Mouse (Mus musculus) left cerebral cortex, adult 8-10 months (tissue): ENCODE results near the gene Lmnb2. TPM values are rescaled to one million over a fixed set of nuclear protein-coding genes. Genes with fewer than 3 reads are reported as not detected.

Experiments
- DNase-seq, 2 experiments: peaks; one replicate each; pipeline ENCODE4 v3.0.0; 2022; ENCODE audit warnings: low spot score in 2 of 2
- total RNA-seq, 4 experiments: library from RNA; stranded (reverse); gene quantifications; 2 replicates each; pipeline ENCODE4 v1.2.4; 2022

Gene Lmnb2
- 10 to 100 TPM; 17.6 to 21.2 (median 20.1) TPM for total RNA-seq

DNA sequence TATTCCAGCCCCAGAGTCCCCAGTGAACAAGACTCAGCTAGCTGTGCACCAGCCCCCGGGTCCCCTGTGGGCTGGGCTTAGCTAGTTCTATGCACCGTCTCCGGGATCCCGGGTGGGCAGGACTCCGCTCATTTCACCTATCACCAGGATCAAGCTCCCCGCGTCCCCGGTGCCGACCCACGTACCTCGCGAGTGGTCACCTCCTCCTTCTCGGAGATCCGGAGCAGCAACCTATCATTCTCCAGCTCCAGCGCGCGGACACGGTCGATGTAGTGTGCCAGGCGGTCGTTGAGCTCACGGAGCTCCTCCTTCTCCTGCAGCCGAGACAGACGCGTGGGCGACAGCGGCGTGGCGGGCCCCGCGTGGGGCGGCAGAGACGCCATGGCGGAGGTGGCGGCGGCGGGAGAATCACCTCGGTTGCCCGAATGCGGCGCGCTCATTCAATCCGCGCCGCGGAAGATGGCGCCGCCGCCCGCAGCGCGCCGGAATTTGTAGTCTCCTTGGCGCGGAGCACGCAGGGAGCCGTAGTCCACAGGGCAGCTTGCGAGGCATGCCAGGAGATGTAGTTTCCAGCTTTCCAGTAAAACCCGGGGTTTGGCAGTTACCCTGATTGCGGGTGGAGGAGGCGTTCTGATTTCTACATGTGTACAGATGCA lies at the start of gene Lmnb2:
Gene Lmnb2, minus strand, starts transcription at position 467 of the 656 bp plus-strand sequence.
- DNase-seq: peak; percentile 69 to 82

DNA sequence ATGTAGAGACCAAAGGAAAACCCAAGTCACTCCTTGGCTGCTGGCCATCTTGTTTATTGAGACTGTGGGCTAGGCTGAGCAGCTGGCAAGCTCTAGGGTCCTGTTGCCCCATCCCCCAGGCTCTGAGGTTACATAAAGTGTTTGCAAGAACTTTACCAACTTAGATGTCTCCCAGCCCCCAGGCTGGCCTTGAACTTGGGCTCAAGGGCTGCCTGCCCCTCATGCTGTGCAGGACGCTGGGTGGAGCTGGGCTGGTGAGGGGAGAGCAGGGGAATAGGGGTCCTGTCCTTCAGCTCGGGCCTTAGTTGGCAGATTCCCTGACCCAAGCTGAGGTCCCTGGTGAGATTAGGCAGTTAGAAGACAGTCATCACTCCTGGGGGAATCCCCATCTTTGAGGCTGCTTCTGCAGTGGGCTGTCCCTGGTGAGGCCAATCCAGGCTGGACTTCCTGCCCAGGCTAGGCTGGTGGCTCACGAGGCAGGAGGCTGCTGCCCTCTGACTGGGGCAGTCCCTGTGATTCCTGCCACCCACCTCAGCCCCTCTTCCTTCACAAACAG lies 49.1 kb upstream of the Lmnb2 start:
- no peak for DNase-seq

DNA sequence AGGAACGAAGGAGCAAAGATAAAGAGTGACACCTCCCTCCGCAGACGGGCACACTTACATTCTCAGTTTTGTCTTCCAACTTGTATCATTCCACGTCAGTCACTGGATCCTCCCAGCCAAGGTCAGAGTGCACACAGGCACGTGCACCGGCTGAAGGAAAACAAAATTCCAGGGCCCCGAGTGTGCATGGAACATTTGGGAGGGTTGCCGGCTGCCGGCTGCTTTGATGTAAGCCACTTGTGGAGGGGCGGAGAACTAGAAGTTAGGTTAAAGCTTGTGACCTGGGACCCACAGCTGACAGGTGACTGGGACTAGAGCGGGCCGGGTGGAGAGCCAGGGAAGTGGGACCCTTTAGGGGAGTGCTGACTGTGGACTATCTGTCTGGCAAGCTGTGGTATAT lies 48.3 kb upstream of the Lmnb2 start:
- no peak for DNase-seq

DNA sequence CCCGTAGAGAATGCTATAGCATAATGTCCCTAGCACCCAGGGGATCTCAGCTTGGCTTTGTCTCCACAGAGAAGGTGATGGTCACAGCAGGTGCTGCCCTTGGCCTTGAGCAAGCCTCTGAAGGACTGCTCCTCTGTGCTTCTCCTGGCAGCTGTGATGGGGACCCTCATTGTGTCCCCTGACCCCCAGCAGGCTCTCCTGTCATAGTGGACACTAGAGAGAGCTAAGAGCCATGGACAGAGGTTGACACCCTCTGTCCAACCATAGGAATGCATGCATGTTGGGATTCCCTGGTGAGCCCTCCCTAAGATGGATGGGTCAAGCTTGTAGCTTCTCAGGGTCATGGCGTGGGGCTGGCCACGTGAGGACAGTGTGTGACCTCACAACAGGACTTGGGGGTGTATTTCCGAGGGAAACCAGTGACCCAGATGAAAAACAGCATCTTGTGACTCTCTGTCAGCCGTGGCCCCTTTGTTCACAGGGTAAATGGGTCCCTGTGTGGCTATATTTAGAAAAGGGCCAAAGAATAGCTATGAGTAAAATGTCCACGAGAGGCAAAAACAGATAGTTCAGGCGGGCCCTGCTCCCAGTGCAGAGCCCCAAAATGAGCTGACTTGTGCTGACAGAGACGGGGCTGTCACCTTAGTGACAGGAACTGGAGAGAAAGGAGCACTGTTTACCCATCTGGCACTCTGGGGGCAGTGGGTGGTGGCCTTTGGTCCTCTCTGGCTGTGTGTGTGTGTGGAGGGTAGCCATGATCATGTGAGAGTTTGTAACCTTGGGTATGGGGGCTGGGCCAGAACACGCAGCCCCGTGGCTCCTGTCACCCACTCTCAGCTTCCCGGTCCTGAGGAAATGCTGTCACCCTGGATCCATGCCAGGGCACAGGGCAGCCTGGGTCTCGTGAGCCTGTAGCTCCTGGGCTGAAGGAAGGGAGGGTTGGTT lies 45.3 kb upstream of the Lmnb2 start:
- DNase-seq: no peak

DNA sequence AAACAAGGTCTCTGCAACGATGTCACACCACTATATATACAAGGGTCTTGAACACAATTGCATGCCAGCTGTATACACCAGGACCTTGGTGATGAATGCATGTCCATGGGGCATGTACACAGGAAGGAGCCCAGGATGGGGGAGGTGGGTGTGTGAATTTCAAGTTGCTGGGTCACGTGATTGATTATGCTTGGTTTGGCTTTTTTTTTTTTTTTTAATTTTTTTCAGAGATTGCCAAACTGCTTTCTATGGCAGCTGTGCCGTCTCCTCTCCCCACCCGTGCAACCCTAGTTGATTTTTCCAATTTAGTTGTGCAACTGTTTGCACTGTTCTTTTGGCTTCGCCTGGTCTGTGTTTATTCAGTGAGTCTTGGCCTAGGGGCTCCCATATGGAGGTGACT lies 44.5 kb upstream of the Lmnb2 start:
- DNase-seq: no peak

DNA sequence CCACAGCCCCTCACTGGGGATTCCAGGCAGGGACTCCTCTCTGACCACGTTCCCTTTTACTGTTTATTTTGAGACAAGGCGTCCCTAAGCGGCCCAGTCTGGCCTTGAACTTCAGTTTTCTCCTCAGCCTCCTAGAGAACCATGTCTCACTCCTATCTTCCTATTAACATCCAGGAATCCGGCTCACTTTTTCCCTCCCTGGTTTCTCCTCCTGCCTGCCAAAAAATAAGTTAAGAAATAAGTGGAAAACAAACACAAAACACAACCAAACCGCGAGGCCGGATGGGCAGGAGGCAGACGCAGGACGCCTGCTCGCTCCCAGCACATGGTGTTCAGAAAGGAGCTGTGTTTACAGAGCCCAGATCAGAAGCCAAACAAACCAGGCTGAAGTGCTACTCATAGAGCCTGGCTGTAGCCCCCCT lies 44.0 kb upstream of the Lmnb2 start:
- no peak for DNase-seq

DNA sequence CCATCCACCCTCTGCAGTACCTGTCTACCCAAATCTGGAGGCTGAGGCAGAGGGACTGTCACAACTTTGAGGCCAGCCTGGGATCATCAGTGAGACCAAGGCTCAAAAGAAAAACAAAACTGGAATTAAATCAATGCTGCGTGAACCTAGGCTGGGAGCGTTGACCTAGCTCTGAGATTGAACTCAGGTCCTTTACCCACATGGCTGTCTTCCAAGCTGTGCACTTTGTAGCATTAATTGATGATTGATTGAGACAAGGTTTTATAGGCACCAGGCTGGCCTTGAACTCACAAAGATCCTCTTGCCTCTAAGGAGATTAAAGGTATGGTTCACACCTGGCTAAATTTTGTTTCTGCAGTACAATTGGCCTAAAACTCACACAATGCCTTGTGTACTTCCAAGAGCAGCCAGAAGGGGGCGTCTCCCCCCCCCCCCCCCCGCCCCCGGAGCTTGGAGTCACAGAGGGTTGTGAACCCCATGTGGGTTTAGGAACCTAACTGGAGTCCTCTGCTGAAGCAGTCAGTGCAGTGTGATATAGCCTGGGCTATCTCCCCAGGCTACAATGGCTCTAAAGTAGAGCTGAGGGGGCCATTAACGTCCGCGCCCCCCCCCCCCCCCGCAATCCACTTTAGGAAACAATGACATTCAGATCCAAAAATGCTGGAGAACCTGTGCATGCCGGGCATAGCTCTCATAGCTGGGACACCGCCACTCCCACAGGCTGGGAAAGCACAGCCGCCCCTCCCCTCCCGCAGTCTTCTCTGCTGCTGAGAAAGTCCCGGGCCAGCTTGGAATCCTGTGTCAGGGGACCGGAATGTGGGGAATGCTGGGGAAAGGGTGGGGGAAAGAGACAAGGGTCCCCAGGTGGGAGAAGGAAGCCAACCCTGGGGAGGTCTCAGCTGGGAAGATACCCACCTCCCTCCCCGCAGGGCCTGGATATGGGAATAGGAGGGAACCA lies 42.8 kb upstream of the Lmnb2 start:
- DNase-seq: no peak

DNA sequence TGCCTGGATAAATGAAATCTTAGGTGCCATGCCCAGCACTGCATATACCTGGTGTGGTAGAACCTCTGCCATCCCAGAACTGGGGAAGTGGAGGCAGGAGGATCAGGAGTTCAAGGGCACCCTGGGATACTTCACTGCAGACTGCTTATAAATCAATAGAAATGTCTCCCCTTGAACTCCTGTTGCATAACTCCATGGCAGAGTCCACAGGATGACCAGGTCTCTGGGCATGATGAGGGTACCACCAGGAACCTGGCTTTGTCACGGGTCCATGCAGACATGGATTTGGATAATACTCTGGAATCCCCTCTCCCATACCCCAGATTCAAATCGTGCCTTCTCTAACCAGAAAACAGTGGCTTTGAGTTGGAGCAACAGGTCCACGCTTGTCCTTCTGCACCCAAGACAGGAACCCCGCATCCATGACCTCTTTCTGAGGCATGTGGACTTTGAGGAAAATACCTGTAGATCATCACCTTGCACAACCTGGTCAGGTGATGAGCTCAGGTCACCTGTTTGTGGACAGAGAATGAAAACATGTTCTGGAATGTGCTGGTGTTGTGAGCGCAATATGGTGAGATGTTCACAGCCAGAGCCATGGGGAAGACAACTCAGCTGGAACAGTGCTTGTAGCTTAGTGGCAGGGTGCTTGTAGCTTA lies 41.1 kb upstream of the Lmnb2 start:
- DNase-seq: no peak

DNA sequence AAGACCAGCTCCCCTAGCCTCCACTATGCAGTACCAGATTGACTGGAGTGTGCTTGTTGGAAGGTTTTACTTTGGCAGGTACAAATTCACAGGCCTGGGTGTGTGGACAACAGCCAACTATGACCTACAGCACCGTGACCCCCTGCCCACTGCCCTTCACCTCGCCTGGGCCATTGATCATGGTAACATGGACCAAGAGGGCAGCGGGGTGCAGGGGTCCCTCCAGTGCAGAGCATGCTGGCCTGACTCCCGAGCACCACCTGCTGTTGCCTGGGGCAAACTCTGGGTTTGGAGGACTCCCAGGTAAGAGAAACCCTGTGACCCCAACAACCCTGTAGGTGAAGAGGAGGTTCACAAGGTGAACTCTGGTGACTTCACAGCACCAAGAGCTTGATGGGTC lies 39.7 kb upstream of the Lmnb2 start:
- no peak for DNase-seq

DNA sequence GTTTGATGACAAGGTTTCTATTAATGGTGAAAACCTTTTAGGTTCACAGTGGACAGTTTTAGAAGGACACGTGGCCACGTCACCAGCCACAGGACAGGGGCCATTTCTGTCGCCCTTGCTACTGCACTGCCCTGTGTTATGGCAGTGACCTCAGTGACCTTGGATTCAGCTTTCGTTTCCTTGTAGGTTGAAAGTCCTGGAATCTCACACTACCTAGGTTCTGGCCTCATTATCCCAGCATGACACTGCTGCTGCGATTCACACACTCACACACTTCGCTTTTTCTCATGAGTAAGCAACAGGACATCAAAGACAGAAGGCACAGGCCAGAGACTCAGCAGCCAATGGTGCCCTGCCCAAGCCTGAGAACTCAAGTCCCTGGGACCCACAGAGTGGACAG lies 38.9 kb upstream of the Lmnb2 start:
- no peak for DNase-seq

DNA sequence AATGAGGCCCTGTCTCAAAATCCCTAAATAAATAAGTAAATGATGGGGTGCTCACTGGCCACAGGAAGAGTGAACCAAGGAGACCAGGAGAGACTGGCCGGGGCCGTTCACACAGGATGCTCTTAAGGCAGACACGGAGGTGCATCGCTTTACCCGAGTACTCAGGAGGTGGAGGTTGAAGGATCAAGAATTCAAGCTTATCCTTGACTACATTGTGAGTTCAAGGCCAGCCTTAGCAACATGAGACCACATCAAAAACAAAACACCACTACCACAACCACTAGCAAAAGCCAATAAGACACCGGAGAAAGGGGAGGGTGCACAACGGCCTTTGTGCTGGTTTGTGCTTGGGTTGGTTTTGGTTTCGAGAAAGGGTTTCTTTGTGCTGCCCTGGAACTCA lies 38.3 kb upstream of the Lmnb2 start:
- no peak for DNase-seq

DNA sequence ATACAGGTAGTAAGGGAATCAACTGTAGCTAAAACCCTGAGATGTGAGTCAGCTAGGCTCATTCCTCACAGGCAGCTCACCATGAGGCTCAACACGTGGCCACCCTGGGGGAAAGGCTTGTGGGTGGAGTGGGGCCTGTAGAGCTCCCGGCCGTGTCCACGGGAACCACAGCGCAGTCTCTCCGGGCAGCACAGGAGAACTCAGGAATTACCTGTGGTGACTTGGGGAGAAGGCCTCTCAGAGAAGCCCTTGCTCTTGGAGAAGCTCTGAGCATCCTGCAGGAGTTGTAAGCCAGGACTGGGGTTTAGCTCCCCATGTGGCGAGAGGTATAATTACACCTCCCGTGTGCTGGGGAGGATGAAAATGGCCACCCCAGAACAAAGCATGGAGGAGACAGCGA lies 37.5 kb upstream of the Lmnb2 start:
- no peak for DNase-seq

DNA sequence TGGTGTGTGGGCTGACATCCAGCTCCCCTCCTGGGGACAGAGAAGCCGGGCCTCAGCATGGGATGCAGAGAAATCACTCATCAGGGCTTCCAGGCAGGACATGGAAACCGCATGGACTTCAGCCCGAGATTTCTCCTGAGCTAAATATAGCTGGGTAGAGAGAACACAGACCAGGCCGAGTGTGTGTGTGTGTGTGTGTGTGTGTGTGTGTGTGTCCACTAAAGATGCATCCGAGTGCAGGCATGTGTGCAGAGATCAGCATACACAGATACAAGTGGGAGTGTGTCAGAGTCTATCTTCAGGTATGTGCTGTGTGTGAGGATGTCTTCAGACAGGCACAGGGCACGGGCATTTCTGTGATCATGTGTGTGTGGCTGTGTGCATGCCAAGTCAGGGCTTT lies 36.8 kb upstream of the Lmnb2 start:
- DNase-seq: no peak

DNA sequence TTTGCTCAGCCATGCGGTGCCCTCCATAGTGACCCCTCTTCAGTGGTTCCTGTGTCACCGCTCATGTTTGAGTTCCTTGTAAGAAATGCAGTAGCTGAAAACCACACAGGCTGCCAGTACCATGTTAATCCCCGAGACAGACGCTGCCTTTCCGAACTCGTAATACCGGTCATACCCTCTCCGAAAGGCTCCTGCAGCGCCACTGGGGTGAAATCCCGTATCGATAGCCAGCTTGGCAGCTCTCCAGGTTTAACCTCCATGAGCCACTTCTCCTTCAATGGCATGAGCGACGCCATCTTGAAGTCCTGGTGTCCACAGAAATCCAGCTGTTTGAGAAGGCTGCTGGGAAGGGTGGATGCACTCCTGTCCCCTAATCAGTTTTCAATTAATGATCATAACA lies 36.4 kb upstream of the Lmnb2 start:
- DNase-seq: no peak

DNA sequence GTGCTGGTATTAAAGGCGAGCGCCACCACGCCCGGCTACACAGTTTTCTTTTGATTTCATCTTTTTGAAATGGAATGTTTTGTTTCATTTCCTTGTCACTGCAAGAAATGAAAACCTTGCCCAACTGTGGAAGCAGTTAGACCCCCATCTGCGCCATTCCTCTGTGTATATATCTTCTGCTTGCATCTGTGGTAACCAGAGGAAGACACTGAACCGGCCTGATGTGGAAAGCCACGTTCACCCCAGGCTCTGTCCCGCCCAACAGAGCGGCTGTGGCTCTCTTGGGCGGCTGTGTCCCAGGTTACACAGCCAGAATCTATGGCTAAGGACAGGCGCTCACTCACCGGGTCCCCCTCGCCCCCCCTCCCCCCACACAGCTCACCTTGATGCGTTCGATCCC lies 34.4 kb upstream of the Lmnb2 start:
- no peak for DNase-seq

DNA sequence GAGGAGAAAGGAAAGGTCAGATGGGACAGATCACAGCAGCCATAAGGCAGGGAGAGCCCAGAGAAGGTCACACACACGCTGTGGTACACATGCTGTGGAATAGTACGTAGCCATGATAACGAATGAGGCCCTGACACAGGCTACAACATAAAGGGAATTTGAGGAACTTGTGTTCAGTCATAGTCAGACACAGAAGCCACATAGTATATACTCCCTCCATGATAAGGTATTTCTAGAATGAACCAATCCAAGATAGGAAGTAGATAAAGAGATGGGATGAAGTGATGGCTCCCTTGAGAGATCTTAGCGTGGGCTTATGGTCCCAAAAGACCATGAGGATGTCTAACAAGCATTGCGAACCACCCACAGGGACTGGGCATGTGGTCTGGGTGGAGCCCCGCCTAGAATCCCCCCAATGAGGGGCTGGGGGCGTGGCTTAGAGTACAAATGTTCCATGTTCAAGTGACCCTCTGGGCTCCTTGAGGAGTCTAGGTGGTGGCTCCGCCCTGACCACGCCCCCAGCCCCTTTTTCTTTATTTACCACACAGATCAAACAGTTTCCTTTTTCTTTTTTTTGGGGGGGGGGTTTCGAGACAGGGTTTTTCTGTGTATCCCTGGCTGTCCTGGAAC lies 33.8 kb upstream of the Lmnb2 start:
- no peak for DNase-seq

DNA sequence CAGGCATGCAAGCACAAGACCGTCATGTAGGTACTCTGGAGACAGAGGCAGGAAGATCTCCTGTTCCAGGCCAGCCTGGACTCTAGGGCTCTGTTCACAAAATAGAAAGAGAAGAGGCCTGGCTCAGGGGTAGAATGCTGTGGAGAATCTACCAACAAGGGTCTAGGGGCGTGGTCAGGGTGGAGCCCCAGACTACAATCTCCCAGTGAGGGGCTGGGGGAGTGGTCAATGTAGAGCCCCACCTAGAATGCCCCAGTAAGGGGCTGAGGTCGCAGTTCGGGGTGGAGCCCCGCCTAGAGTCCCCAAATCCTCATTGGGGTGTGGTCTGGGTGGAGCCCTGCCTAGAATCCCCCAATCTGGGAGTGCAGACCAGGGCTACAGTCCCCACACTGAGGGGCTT lies 32.3 kb upstream of the Lmnb2 start:
- no peak for DNase-seq

DNA sequence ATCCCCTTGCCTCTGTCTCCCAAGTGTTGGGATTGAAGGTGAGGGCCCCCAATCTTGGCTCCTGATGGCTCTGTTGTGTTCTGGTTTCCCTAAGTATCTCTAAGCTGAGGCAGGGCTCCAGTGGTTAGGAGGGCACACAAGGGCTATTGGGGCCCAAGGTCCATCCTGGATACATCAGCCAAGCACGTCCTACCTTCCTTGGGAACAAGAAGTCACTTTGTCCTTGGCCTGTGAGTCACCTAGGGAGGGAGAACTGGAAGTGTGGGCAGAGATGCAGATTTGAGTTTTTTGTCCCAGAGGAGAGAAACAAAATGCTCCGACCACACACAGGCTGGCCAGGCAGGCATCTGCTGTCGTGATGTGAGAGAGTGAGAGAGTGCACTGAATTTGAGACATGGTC lies 31.0 kb upstream of the Lmnb2 start:
- no peak for DNase-seq

DNA sequence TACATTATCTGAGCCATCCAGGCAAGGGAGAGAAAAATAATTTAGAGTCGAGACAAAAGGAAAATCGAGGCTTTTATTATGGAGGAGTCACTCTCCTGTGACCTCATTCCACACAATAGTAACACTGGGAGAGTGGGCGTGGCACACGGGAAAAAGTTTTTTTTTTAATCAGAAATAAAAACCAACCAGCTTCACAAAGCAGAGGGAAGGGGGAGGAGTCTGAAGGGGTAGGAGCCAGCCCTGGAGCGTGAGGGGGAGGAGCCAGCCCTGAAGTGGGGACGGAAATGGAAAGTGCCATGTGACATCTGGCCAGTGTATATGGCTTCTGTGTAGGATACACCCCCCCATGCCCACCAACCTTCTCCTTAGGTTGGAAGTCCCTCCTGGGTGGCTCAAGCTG lies 30.5 kb upstream of the Lmnb2 start:
- no peak for DNase-seq

DNA sequence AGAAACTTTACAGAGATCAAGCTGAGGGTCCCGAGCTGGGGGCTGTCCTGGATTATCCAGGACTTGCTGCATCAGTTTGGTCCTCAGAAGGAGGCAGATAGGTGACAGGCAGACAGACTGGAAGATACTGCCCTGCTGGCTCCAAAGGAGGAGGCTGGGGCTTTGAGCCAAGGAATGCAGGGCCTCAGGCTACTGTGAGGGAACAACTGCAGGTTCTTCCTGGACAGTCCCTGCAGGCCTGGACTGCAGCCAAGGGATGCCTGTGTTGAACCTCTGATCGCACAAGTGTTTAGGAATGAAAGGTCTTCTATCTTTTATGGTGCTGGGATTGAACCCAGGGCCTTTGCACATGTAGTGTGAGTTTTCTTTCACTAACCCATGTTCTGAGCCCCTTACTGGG lies 29.8 kb upstream of the Lmnb2 start:
- no peak for DNase-seq
